Mouse (Mus musculus): Measurements from ENCODE around the gene Rpa1. TPM values are rescaled to one million over a fixed set of nuclear protein-coding genes. Genes with fewer than 3 reads are reported as not detected.
"Not testable (repeated sequence)": the region's sequence is repeated elsewhere in the genome, so short reads cannot be mapped to it uniquely, and the experiment has no call there.

Rpa1 gene
- polyA plus RNA-seq, 1 experiment from 2014 or later, result 149 TPM

GRCm38 (mm10) chr11:75296406-75297005 is 51.6 kb downstream of the Rpa1 start:
- 65% methylated on average over 9 of the region's 9 CpGs for WGBS
- no peak overlapping the region for H3K9ac ChIP-seq (ENCODE audit: low read depth, low read length)
- peaks cover 10% of the 10 kb centered on the region for H3K27me3 ChIP-seq (replicated peaks; ENCODE audit: control insufficient read depth, insufficient read depth, low read length)
- peak; percentile 70; the same call in 1 of the 2 replicates for ATAC-seq (replicated peaks; ENCODE audit: low FRiP score)
- no peak for DNase-seq (ENCODE audit: low spot score)
- no peak overlapping the region for H3K27ac ChIP-seq (ENCODE audit: low read depth, low read length)
- no peak overlapping the region for H3K4me2 ChIP-seq
- peaks cover 30% of the 10 kb centered on the region for H3K4me1 ChIP-seq (replicated peaks; ENCODE audit: control insufficient read depth, insufficient read depth, low read length)
- peaks cover 9% of the 10 kb centered on the region for H3K36me3 ChIP-seq (ENCODE audit: control insufficient read depth, insufficient read depth, low read length)
- no peak overlapping the region for H3K4me3 ChIP-seq (ENCODE audit: low read depth, low read length)
- no peaks in the 10 kb centered on the region for H3K9me3 ChIP-seq (ENCODE audit: control insufficient read depth, low read length)

DNA sequence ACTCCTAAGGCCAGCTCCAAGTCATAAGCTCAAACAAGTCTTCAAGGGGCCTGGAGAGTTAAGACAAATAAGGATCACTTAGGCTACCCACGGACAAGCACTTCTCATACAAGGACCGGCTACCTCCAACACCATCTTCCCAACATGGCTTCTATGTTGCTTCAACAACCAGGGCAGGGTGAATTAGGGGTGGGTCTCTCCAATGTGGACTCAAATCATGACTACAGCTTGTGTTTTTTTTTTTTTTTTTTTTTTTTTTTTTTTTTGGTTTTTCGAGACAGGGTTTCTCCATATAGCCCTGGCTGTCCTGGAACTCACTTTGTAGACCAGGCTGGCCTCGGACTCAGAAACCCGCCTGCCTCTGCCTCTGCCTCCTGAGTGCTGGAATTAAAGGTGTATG is 52.6 kb downstream of the Rpa1 start:
- 89% methylated on average over 5 of the region's 5 CpGs for WGBS
- H3K27ac ChIP-seq (ENCODE audit: low read depth, low read length); DNase-seq (ENCODE audit: low spot score); H3K36me3 ChIP-seq (ENCODE audit: control insufficient read depth, insufficient read depth, low read length); ATAC-seq (replicated peaks; ENCODE audit: low FRiP score); H3K4me3 ChIP-seq (ENCODE audit: low read depth, low read length); H3K9ac ChIP-seq (ENCODE audit: low read depth, low read length); H3K4me2 ChIP-seq; H3K9me3 ChIP-seq (ENCODE audit: control insufficient read depth, low read length): not testable (repeated sequence)
- Histone ChIP-seq H3K4me1 (replicated peaks; ENCODE audit: control insufficient read depth, insufficient read depth, low read length) (peaks cover 21% of the 10 kb centered on the region), H3K27me3 (replicated peaks; ENCODE audit: control insufficient read depth, insufficient read depth, low read length) (peaks cover 12% of the 10 kb centered on the region)

DNA sequence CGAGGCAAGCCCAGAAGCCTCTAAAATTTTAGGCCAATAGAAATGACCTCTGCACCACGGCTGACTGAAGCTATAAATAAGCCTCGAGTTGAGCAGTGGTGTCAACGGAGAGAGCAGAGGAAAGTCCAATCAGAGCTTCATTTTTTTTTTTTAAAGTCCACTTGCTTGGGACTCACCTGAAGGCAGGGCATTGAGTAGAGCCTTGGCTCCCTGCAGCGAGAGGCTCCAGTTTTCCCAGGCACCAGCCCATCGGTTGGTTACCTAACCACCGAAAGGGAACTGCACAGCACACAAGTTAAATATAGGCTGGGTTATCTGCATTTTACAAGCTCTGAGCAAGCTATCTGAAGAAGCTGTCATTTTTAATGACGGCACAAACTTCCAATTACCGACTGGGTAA is 53.3 kb downstream of the Rpa1 start:
- ATAC-seq (replicated peaks; ENCODE audit: low FRiP score), result no peak
- no peak overlapping the region for H3K27ac ChIP-seq (ENCODE audit: low read depth, low read length)
- H3K4me3 ChIP-seq (ENCODE audit: low read depth, low read length), result no peak overlapping the region
- H3K4me2 ChIP-seq, result no peak overlapping the region; the same call in 1 of the 2 replicates
- peaks cover 19% of the 10 kb centered on the region for H3K4me1 ChIP-seq (replicated peaks; ENCODE audit: control insufficient read depth, insufficient read depth, low read length)
- H3K9ac ChIP-seq (ENCODE audit: low read depth, low read length), result no peak overlapping the region
- WGBS, result 36% methylated on average over 9 of the region's 9 CpGs
- no peak for DNase-seq (ENCODE audit: low spot score)
- peaks cover 4% of the 10 kb centered on the region; the same call in 1 of the 2 replicates for H3K36me3 ChIP-seq (ENCODE audit: control insufficient read depth, insufficient read depth, low read length)
- H3K9me3 ChIP-seq (ENCODE audit: control insufficient read depth, low read length), result no peaks in the 10 kb centered on the region
- peaks cover 12% of the 10 kb centered on the region for H3K27me3 ChIP-seq (replicated peaks; ENCODE audit: control insufficient read depth, insufficient read depth, low read length)

DNA sequence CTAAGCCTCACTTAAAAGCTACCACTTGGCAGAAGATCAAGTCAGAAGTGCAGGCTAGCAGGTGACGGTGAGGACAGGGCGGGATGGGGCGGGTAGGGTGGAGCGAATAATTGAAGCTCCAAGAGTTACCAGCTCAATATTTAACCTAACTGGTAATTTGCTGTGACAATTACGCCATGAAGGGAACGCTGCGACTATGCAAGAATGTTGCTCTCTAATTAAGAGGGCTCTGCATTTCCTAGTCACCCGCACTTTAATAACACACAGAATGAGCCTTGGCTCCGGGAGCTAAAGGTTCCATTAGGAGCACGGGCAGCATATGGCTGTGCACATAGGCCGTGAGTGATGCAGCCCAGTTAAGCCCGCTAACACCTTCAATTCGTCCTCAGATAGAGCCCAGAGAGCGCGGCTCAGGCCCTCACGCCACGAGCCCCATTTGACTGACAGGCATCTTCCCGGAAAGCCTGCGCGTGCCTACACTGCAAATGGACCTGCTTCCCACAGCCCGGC is 54.2 kb downstream of the Rpa1 start:
- Histone ChIP-seq H3K9me3 (ENCODE audit: control insufficient read depth, low read length) (no peaks in the 10 kb centered on the region), H3K4me1 (replicated peaks; ENCODE audit: control insufficient read depth, insufficient read depth, low read length) (peaks cover 19% of the 10 kb centered on the region), H3K9ac (ENCODE audit: low read depth, low read length) (no peak overlapping the region), H3K27ac (ENCODE audit: low read depth, low read length) (no peak overlapping the region), H3K27me3 (replicated peaks; ENCODE audit: control insufficient read depth, insufficient read depth, low read length) (peaks cover 12% of the 10 kb centered on the region), H3K36me3 (ENCODE audit: control insufficient read depth, insufficient read depth, low read length) (no peaks in the 10 kb centered on the region), H3K4me2 (no peak overlapping the region), H3K4me3 (ENCODE audit: low read depth, low read length) (no peak overlapping the region)
- no peak for DNase-seq (ENCODE audit: low spot score)
- WGBS, result 53% methylated on average over 21 of the region's 21 CpGs
- ATAC-seq (replicated peaks; ENCODE audit: low FRiP score), result no peak

GRCm38 (mm10) chr11:75292281-75292680 is 55.8 kb downstream of the Rpa1 start:
- H3K4me1 ChIP-seq (replicated peaks; ENCODE audit: control insufficient read depth, insufficient read depth, low read length), result peaks cover 19% of the 10 kb centered on the region
- 85% methylated on average over 7 of the region's 7 CpGs for WGBS
- DNase-seq (ENCODE audit: low spot score), result no peak

DNA sequence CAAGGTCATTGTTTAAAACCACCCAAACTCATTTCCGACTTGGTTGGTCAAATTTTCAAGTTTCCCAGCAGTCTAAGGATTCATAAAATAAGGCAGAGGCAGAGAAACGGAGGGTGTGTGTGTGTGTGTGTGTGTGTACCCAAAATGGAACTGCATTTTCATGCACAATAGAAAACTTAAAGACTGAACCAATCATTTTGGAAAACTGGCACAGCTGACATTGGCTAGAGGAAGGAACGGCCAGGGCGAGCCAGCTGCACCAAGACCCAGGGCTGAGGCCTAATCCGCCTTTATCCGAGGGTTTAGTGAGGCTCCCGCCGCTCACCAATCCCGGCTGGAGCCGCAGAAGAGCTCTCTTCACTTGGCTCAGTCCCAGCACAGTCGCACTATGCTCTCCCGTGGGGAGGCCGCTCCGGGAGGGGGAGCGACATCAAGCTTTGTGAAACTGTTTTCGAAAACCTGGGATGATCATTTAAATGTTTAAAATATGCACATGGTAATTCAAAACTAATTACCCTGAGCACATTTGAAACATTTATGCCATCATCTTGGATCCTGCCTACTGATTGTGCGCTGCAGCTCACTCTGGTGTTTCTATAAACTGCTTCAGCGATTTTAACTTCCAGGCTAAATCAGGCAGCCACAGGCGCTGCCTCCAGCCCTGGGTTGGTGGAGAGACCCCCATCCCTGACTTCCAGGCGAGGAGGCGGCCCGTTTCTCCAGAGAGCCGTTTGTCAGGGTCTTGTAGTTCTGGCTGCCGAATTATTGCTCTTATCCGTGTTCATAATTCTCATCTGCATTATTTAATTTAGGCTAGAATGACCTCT is 56.5 kb downstream of the Rpa1 start:
- Histone ChIP-seq H3K36me3 (ENCODE audit: control insufficient read depth, insufficient read depth, low read length) (no peaks in the 10 kb centered on the region), H3K4me1 (replicated peaks; ENCODE audit: control insufficient read depth, insufficient read depth, low read length) (peaks cover 16% of the 10 kb centered on the region), H3K27me3 (replicated peaks; ENCODE audit: control insufficient read depth, insufficient read depth, low read length) (peaks cover 12% of the 10 kb centered on the region), H3K4me3 (ENCODE audit: low read depth, low read length) (no peak overlapping the region), H3K9me3 (ENCODE audit: control insufficient read depth, low read length) (no peaks in the 10 kb centered on the region), H3K4me2 (no peak overlapping the region), H3K27ac (ENCODE audit: low read depth, low read length) (no peak overlapping the region), H3K9ac (ENCODE audit: low read depth, low read length) (no peak overlapping the region)
- WGBS, result 52% methylated on average over 25 of the region's 25 CpGs
- no peak for DNase-seq (ENCODE audit: low spot score)
- no peak for ATAC-seq (replicated peaks; ENCODE audit: low FRiP score)

More at GRCm38 (mm10) chr11:75292281-75292680, 55.8 kb downstream of the Rpa1 start:
- no peak overlapping the region for H3K9ac ChIP-seq (ENCODE audit: low read depth, low read length)
- peaks cover 12% of the 10 kb centered on the region for H3K27me3 ChIP-seq (replicated peaks; ENCODE audit: control insufficient read depth, insufficient read depth, low read length)
- no peak overlapping the region for H3K27ac ChIP-seq (ENCODE audit: low read depth, low read length)
- no peak overlapping the region for H3K4me3 ChIP-seq (ENCODE audit: low read depth, low read length)
- H3K4me2 ChIP-seq, result no peak overlapping the region
- ATAC-seq (replicated peaks; ENCODE audit: low FRiP score), result no peak
- H3K9me3 ChIP-seq (ENCODE audit: control insufficient read depth, low read length), result no peaks in the 10 kb centered on the region
- H3K36me3 ChIP-seq (ENCODE audit: control insufficient read depth, insufficient read depth, low read length), result no peaks in the 10 kb centered on the region

- Histone ChIP-seq H3K9me3 (ENCODE audit: control insufficient read depth, low read length) (no peaks in the 10 kb centered on the region), H3K36me3 (ENCODE audit: control insufficient read depth, insufficient read depth, low read length) (no peaks in the 10 kb centered on the region), H3K9ac (ENCODE audit: low read depth, low read length) (no peak overlapping the region), H3K4me3 (ENCODE audit: low read depth, low read length) (no peak overlapping the region), H3K27me3 (replicated peaks; ENCODE audit: control insufficient read depth, insufficient read depth, low read length) (peaks cover 12% of the 10 kb centered on the region), H3K27ac (ENCODE audit: low read depth, low read length) (no peak overlapping the region), H3K4me1 (replicated peaks; ENCODE audit: control insufficient read depth, insufficient read depth, low read length) (peaks cover 13% of the 10 kb centered on the region; the same call in 1 of the 2 replicates), H3K4me2 (no peak overlapping the region)
- WGBS, result 19% methylated on average over 6 of the region's 6 CpGs
- ATAC-seq (replicated peaks; ENCODE audit: low FRiP score) (peak; percentile 74), DNase-seq (ENCODE audit: low spot score) (peak; percentile 75)
These were observed 57.4 kb downstream of the Rpa1 start for GRCm38 (mm10) chr11:75290566-75291271.

GRCm38 (mm10) chr11:75289120-75289519 is 59.0 kb downstream of the Rpa1 start:
- H3K27me3 ChIP-seq (replicated peaks; ENCODE audit: control insufficient read depth, insufficient read depth, low read length), result peaks cover 12% of the 10 kb centered on the region
- H3K36me3 ChIP-seq (ENCODE audit: control insufficient read depth, insufficient read depth, low read length), result no peaks in the 10 kb centered on the region

More at GRCm38 (mm10) chr11:75289120-75289519, 59.0 kb downstream of the Rpa1 start:
- DNase-seq (ENCODE audit: low spot score), result no peak
- 0 out of 2 replicates have a peak, but pooled peaks cover 3% of the 10 kb centered on the region for H3K4me1 ChIP-seq (replicated peaks; ENCODE audit: control insufficient read depth, insufficient read depth, low read length)
- H3K4me2 ChIP-seq, result no peak overlapping the region
- no peak overlapping the region for H3K27ac ChIP-seq (ENCODE audit: low read depth, low read length)
- 54% methylated on average over 2 of the region's 2 CpGs for WGBS
- no peak overlapping the region for H3K4me3 ChIP-seq (ENCODE audit: low read depth, low read length)
- ATAC-seq (replicated peaks; ENCODE audit: low FRiP score), result no peak
- no peak overlapping the region for H3K9ac ChIP-seq (ENCODE audit: low read depth, low read length)
- H3K9me3 ChIP-seq (ENCODE audit: control insufficient read depth, low read length), result no peaks in the 10 kb centered on the region
